Mouse (Mus musculus): ENCODE data around the gene Ldlr.

Gene Ldlr

GRCm38 (mm10) chr9:21726218-21726975 lies 3.1 kb downstream of the Ldlr start:
- DNase-seq = no peak

DNA sequence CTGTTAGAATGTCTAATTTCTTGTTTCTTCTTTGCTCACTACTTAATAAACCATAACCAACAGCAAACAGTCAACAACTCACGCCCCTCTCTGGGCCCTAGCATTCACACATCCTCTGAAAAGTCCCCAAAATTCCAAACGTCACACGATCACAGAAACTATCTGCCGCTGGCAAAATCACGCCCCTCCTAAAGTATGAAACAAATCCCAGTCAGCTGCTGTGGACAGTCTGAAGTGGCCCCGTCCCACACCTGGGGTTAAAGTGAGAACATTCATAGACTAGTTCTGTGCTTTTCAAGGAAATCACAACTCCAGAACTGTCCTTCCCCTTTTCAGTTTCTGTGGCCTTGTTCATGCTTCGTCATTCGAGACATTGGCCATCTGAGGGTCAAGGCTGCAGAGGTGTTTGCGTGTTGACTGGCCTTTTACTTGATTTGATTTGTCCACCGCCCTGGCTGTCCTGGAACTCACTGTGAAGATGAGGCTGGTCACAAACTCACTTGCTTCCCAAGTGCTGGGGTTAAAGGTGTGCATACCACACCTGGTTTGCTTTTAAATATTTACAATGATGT lies 5.1 kb downstream of the Ldlr start:
- no peak for DNase-seq

DNA sequence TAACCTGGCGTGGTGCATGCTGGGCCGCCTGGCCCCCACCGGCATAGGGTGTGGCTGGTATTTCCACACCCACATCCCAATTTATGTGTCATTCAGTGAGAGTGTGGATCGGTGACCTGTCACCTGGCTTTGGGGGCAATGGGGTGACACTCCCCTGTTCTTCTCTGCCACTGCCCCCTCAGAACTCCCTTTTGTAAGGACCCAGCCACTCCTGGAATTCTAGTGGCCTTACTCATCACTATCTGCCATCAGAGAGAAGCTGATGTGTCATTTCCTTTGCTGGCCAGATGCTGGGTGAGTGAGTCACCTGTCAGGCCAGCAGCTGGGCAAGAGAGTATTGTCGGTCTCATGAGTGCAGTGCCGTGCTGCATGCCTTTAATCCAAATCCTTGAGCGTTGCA lies 6.0 kb downstream of the Ldlr start:
- DNase-seq = no peak

DNA sequence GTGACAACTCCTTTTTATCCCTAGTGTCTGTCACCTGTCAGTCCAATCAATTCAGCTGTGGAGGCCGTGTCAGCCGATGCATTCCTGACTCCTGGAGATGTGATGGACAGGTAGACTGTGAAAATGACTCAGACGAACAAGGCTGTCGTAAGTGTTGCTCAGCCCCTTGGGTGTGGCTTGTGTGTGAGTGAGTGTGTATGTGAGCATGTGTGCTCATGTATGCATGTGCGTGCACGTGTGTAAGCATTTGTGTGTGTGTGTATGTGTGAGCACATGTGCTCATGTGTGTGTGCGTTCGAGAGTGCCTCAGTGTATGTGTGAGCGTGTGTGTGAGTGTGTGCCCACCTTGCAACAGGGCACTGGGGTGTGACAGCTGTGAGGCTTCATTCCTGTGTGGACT lies 9.0 kb downstream of the Ldlr start:
- DNase-seq = no peak

- DNase-seq = no peak
These were observed 10.2 kb downstream of the Ldlr start for GRCm38 (mm10) chr9:21733446-21733845.

DNA sequence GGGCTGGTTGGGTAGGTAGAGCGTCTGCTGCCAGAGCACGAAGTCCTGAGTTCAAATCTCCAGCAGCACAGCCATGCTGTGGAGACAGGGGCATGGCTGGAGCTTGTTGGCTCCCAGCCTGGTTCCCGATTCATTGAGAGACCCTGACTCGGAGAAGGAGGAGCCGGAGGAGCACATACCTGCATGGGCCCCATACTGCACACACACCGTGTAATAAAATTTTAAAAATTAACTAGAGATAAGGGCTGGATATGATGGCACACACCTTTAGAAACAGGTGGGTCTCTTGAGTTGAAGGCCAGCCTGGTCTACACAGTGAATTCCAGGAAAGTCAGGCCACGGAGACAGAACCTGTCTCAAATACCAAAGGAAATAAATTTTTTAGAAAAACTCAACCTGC lies 10.7 kb downstream of the Ldlr start:
- DNase-seq = no peak

DNA sequence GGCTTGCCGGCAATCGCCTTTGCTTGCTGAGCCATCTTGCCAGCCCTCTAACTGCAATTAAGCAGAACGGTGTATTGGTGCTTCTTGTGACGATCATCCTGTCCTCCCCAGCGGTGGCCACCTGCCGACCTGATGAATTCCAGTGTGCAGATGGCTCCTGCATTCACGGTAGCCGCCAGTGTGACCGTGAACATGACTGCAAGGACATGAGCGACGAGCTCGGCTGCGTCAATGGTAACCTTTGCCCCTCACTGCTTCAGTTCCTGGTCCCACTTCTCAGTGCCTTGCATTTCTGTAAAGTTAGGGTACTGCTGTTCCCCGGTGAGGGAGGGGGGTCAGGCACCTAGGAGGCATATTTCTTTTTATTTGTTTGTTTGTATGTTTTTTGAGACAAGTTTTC lies 11.8 kb downstream of the Ldlr start:
- no peak for DNase-seq

DNA sequence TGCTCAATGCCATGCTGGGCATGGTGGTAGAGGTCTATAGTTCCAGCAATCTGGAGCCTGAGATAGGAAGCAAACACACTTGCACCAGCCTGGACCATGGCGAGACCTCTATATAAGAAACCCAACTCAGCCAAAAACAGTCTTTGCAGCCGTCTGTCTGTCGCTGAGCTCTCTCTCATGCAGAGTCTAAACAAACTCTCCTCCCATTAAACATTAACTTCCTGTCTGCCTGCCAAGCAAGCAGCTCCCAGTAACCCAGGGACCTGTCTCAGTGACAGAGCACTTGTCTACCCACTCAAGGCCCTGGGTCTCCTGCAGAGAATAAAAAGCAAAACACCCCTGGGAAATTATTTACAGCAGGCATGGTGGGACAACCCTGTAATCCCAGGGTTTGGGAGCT lies 13.3 kb downstream of the Ldlr start:
- DNase-seq = no peak

DNA sequence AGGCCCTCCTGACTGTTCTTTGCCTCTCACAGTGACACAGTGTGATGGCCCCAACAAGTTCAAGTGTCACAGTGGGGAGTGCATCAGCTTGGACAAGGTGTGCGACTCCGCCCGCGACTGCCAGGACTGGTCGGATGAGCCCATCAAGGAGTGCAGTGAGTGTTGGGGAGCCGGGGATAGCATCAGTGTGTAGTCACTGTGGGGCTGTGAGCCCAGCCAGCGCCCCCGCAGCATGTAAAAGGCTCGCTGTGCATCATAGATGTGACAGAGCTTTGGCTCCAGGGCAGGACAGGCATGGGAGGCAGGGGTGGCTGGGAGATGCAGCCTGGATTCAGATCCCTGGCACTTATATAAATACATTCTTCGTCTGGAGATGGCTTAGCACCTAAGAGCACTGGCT lies 13.9 kb downstream of the Ldlr start:
- DNase-seq = no peak

DNA sequence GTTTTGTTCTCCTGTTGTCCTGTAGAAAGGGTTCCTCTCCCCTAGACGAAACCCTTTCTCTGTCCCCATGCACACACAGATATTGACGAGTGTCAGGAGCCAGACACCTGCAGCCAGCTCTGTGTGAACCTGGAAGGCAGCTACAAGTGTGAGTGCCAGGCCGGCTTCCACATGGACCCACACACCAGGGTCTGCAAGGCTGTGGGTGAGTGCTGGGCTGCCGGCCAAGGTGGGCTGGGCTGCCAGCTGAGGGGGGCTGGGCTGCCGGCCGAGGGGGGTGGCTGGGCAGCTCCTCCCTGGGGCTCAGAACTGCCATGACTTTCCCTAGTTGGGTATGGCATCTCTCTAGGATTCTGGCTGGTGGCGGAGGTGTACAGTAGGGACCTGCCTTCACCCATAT lies 15.5 kb downstream of the Ldlr start:
- DNase-seq = no peak

GRCm38 (mm10) chr9:21740427-21740826 lies 17.1 kb downstream of the Ldlr start:
- no peak for DNase-seq

GRCm38 (mm10) chr9:21741514-21741913 lies 18.2 kb downstream of the Ldlr start:
- DNase-seq = no peak

- DNase-seq = no peak
These were observed 24.0 kb downstream of the Ldlr start for GRCm38 (mm10) chr9:21747238-21747774.

DNA sequence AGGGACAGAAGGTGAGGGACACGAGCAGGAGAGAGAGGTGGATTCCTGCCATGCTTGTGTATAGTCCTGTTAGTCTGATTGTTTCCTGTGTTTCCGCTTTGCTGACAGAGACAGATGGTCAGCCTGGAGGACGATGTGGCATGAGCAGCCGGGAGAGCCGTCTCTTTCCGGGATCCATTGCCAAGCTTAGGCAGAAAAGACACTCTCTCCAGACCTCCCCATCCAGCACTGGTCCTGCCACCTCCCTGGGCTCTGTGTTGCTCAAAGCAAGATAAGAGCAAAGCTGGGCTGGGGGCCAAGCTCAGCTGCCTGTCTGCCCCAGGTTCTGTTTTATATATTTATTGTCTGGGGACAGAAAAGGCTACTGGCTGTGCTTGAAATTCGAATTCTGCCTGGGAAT lies 24.8 kb downstream of the Ldlr start:
- no peak for DNase-seq

DNA sequence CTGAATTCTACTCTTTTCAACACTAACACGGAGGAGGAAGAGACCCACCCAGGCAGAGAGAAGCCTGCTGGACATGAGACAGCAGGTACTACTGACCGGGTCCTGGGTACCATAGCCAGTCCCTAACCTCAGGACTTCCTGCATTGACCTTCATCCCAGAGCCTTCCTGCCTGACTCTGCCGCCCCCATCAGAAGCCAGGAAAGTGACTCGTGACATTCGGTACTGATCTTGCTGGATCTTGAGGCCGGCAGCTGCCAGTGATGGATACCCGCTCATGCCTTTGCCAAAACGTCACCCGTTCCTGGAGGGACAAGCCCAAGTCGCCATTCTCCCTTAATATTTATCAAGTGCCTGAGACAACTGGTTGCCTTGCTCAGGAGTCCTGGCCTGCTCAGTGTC lies 25.2 kb downstream of the Ldlr start:
- DNase-seq = no peak

GRCm38 (mm10) chr9:21749382-21750118 lies 26.3 kb downstream of the Ldlr start:
- DNase-seq = no peak

- DNase-seq = no peak
These were observed 27.1 kb downstream of the Ldlr start for GRCm38 (mm10) chr9:21750370-21750769.

DNA sequence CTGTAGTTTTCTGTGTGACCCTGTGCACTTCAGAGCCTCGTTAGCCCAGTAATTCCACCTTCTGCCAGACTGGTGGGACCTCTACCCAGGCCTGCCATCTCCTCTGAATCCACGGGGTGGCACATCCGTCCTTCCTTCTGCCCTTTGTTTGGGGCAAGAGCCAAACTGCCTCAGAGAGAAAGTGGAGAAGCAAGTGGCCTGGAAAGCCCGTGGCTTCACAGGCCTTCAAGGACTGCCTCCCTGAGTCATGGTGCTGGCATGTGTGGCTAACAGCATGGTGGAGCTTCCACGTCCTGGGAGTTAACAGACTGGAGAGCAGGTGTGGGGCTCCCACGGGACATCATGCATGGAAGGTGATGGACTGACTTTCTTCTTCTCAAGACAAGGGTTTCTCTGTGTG lies 28.1 kb downstream of the Ldlr start:
- no peak for DNase-seq

DNA sequence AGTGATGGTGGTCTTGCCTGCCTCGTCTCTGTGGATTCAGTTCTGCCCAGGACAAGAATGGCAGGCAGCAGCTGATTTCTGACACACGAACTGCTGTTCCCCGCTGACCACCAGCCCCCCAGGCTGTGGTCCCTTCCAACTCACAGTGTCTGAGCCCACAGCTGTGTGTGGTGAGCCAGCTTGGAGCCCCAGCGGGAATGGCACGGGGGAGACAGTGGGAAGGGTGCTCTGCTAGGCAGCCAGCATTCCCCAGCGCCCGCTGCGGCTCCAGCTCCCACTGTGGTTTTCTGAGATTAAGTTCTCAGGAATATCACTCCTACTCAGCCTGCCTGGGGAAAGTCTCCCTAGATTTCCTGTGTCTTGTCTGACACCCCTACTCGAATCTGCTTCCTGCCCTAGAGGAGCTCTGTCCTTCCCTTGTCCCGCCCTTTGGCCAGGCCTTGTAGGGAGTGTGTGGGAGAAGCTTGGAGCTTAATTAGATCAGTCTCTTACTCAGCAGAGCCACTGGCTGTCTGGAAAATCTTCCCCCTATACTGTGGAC lies 29.0 kb downstream of the Ldlr start:
- no peak for DNase-seq

DNA sequence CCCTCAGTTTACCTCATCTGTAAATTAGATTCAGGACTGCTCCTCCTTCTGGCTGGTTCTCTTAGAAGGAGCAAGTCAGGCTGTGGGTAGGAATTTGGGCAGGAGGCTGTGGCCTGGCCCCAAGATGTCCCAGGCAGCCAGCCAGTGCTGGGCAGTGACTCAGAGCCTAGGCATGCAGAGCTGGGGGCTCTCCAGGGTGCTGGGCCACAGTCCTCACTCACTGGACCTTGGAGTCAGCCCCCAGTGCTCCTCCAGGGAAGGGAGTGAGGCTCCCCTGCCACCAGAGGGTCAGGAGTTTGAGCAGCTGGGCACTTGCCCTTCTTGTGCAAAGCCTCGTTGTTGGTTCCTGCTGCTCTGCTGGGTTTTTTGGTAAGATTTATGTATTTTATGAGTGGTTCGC lies 30.7 kb downstream of the Ldlr start:
- DNase-seq = no peak

DNA sequence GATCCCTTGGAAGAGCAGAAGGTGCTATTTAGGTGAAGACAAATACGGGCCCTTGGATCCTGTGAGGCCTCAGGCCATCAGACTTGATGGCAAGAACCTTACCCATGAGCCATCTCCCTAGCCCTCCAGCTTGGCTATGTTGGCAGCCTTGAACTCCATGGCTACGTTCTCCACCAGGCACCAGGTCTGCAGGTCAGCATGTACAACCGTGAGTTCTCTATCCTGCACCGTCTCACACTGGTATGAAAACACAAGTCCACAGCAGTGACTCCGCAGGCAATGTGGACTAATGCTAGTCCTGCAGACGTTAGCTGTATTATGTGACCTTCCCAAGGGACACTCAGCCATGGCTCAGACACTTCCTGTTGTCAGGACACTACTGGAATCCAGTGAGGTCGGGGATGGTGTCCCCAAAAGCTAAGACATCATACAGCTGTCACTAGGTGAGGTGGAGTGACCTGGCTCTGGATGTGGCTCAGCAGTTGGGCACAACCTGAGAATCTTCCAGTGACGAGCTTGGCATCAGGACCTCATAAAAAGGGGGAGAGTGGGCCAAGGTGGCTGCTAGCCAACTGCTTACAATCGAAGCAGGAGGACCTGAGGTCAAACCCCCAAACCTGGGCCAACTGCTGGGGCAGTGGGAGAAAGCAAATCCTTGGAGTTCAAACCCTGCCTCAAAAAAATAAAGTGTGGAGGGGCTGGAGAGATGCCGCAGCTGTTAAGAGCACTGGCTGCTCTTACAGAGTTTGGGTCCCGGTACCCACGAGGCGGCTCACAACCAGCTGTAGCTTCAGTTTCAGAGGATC lies 31.4 kb downstream of the Ldlr start:
- no peak for DNase-seq
